Mouse (Mus musculus): ENCODE measurements around the gene Elf1.

GRCm38 (mm10) chr14:79482251-79482661, 1.3 kb downstream of the Elf1 start:
- TF ChIP-seq CTCF (IDR thresholded peaks at IDR 0.05; ENCODE audit: borderline replicate concordance, insufficient read depth, low read length) (no peak), POLR2A (IDR thresholded peaks at IDR 0.05; ENCODE audit: low read depth, low read length) (peak; percentile 40; the same call in 1 of the 2 replicates)
